Mouse (Mus musculus): ENCODE data around the gene Tiam1.

The Tiam1 gene

GRCm38 (mm10) chr16:89890515-89891189 lies 252.9 kb downstream of the Tiam1 start:
- no peak for DNase-seq (ENCODE audit: extremely low read depth, low read depth, low spot score)

GRCm38 (mm10) chr16:89889890-89890462 lies 253.6 kb downstream of the Tiam1 start:
- no peak for DNase-seq (ENCODE audit: extremely low read depth, low read depth, low spot score)

GRCm38 (mm10) chr16:89886561-89886960 lies 257.0 kb downstream of the Tiam1 start:
- no peak for DNase-seq (ENCODE audit: extremely low read depth, low read depth, low spot score)

- DNase-seq (ENCODE audit: extremely low read depth, low read depth, low spot score), result no peak
These were observed 257.9 kb downstream of the Tiam1 start for GRCm38 (mm10) chr16:89885661-89886060.

GRCm38 (mm10) chr16:89883897-89884296 lies 259.7 kb downstream of the Tiam1 start:
- DNase-seq (ENCODE audit: extremely low read depth, low read depth, low spot score), result no peak

GRCm38 (mm10) chr16:89882477-89883234 lies 260.9 kb downstream of the Tiam1 start:
- DNase-seq (ENCODE audit: extremely low read depth, low read depth, low spot score), result no peak

GRCm38 (mm10) chr16:89877206-89877605 lies 266.4 kb downstream of the Tiam1 start:
- DNase-seq (ENCODE audit: extremely low read depth, low read depth, low spot score), result no peak

- no peak for DNase-seq (ENCODE audit: extremely low read depth, low read depth, low spot score)
These were observed 267.5 kb downstream of the Tiam1 start for GRCm38 (mm10) chr16:89876079-89876478.

- DNase-seq (ENCODE audit: extremely low read depth, low read depth, low spot score), result no peak
These were observed 269.4 kb downstream of the Tiam1 start for GRCm38 (mm10) chr16:89874012-89874704.

GRCm38 (mm10) chr16:89872011-89872942 lies 271.3 kb downstream of the Tiam1 start:
- DNase-seq (ENCODE audit: extremely low read depth, low read depth, low spot score), result no peak

GRCm38 (mm10) chr16:89871382-89871781 lies 272.2 kb downstream of the Tiam1 start:
- DNase-seq (ENCODE audit: extremely low read depth, low read depth, low spot score), result no peak

GRCm38 (mm10) chr16:89870059-89870458 lies 273.5 kb downstream of the Tiam1 start:
- DNase-seq (ENCODE audit: extremely low read depth, low read depth, low spot score), result no peak

GRCm38 (mm10) chr16:89868502-89868901 lies 275.1 kb downstream of the Tiam1 start:
- no peak for DNase-seq (ENCODE audit: extremely low read depth, low read depth, low spot score)

GRCm38 (mm10) chr16:89867212-89867829 lies 276.2 kb downstream of the Tiam1 start:
- no peak for DNase-seq (ENCODE audit: extremely low read depth, low read depth, low spot score)

GRCm38 (mm10) chr16:89865136-89865535 lies 278.4 kb downstream of the Tiam1 start:
- no peak for DNase-seq (ENCODE audit: extremely low read depth, low read depth, low spot score)

- DNase-seq (ENCODE audit: extremely low read depth, low read depth, low spot score), result no peak
These were observed 278.9 kb downstream of the Tiam1 start for GRCm38 (mm10) chr16:89864710-89865109.

GRCm38 (mm10) chr16:89863264-89863663 lies 280.3 kb downstream of the Tiam1 start:
- no peak for DNase-seq (ENCODE audit: extremely low read depth, low read depth, low spot score)

GRCm38 (mm10) chr16:89861531-89861930 lies 282.0 kb downstream of the Tiam1 start:
- peak; percentile 46 for DNase-seq (ENCODE audit: extremely low read depth, low read depth, low spot score)

- no peak for DNase-seq (ENCODE audit: extremely low read depth, low read depth, low spot score)
These were observed 282.9 kb downstream of the Tiam1 start for GRCm38 (mm10) chr16:89860708-89861107.

- no peak for DNase-seq (ENCODE audit: extremely low read depth, low read depth, low spot score)
These were observed 285.9 kb downstream of the Tiam1 start for GRCm38 (mm10) chr16:89857666-89858065.
